In genomic region chr8:126758951-126759350, GRCm38 (mm10) we compare ENCODE assay signal across 25 mouse cellular contexts.
DNase-seq lines count a peak whose midpoint lies in the region; ATAC-seq and TF ChIP-seq lines count a peak whose summit lies in the region.
"Had no signal": no experiment of that assay in that cellular context is flagged by ENCODE, and none has a peak within 500 bp of the region (broad histone marks: within the 10 kb centered on the region; RNA-seq: fewer than 3 reads in every experiment).

No protein-coding gene starts in this region.

- H3K4me2 ChIP-seq in heart, embryonic 15.5 days: no peak overlapping the region
- no peak overlapping the region for H3K4me2 ChIP-seq in heart, embryonic 12.5 days
- H3K4me2 ChIP-seq in liver, postnatal 0 days (ENCODE audit: low read depth, low read length): no peak overlapping the region
- H3K4me2 ChIP-seq: forebrain, embryonic 13.5 days; limb, embryonic 12.5 days; liver, embryonic 11.5 days; midbrain, embryonic 13.5 days had no signal

- 86% methylated on average over 4 of the region's 4 CpGs for WGBS in heart, embryonic 15.5 days
- WGBS in heart, embryonic 12.5 days: 85% methylated on average over 4 of the region's 4 CpGs
- 79% methylated on average over 4 of the region's 4 CpGs for WGBS in liver, postnatal 0 days (ENCODE audit: insufficient replicate concordance)
- 80% methylated on average over 4 of the region's 4 CpGs for WGBS in bone marrow, adult 2 months

- no peaks in the 10 kb centered on the region for H3K27me3 ChIP-seq in heart, embryonic 15.5 days
- no peaks in the 10 kb centered on the region for H3K27me3 ChIP-seq in heart, embryonic 12.5 days (replicated peaks)
- H3K27me3 ChIP-seq in liver, postnatal 0 days (ENCODE audit: insufficient read depth, low read length): no peaks in the 10 kb centered on the region
- H3K27me3 ChIP-seq: forebrain, embryonic 13.5 days; limb, embryonic 12.5 days; midbrain, embryonic 13.5 days had no signal

- no peak for TF ChIP-seq POLR2A in bone marrow, adult 2 months (IDR thresholded peaks at IDR 0.05; ENCODE audit: borderline replicate concordance, control insufficient read depth, low read depth, low read length)
- no peak for TF ChIP-seq POLR2A in bone marrow macrophage, adult 2 months (IDR thresholded peaks at IDR 0.05; ENCODE audit: borderline replicate concordance, low read depth, low read length)

- no peak for TF ChIP-seq EP300 in liver, postnatal 0 days (IDR thresholded peaks at IDR 0.05; ENCODE audit: low read depth)

- peak overlapping the region; percentile 79 for H3K27ac ChIP-seq in heart, embryonic 15.5 days
- H3K27ac ChIP-seq in heart, embryonic 12.5 days (ENCODE audit: poor library complexity, severe bottlenecking): no peak overlapping the region
- H3K27ac ChIP-seq in liver, postnatal 0 days (ENCODE audit: low read depth): peak overlapping the region; percentile 53
- H3K27ac ChIP-seq in bone marrow, adult 2 months (ENCODE audit: control insufficient read depth, insufficient read depth, low read depth, low read length, poor library complexity): peak overlapping the region; percentile 81; the same call in 1 of the 2 replicates
- H3K27ac ChIP-seq in bone marrow macrophage, adult 2 months (ENCODE audit: insufficient read depth, low read depth, low read length): peak overlapping the region; percentile 87
- H3K27ac ChIP-seq: forebrain, embryonic 13.5 days; midbrain, embryonic 13.5 days had no signal

- no peaks in the 10 kb centered on the region for H3K36me3 ChIP-seq in heart, embryonic 15.5 days
- no peaks in the 10 kb centered on the region for H3K36me3 ChIP-seq in heart, embryonic 12.5 days
- no peaks in the 10 kb centered on the region for H3K36me3 ChIP-seq in liver, postnatal 0 days (replicated peaks; ENCODE audit: insufficient read depth, low read length)
- H3K36me3 ChIP-seq: limb, embryonic 12.5 days; midbrain, embryonic 13.5 days had no signal

- no peak for DNase-seq in liver, postnatal 0 days
- DNase-seq in liver: no peak
- DNase-seq in layer of hippocampus, adult 8-10 months (ENCODE audit: low spot score in 2 of 2): no peak
- DNase-seq: adrenal gland, adult 2 months; adrenal gland, postnatal 36 days; B cell, adult 2 months; cerebellum, adult 11 months; cerebellum, adult 9-10 months; cerebellum, postnatal 36 days; gastrocnemius, postnatal 25 days; kidney, adult 18-20 months; kidney, postnatal 4 days; lung, adult 2 months; retina, postnatal 1 day; right cerebral cortex, postnatal 14 days; thymus, postnatal 25 days had no signal

- ATAC-seq in heart, embryonic 15.5 days (replicated peaks; ENCODE audit: insufficient number of reproducible peaks, insufficient read depth, low FRiP score, low read depth): no peak
- no peak for ATAC-seq in heart, embryonic 12.5 days (ENCODE audit: insufficient number of reproducible peaks, low FRiP score)
- ATAC-seq in liver, postnatal 0 days: no peak
- ATAC-seq: forebrain, embryonic 13.5 days; hindbrain, embryonic 16.5 days; midbrain, embryonic 13.5 days had no signal

- H3K9me3 ChIP-seq in heart, embryonic 15.5 days (replicated peaks): no peaks in the 10 kb centered on the region
- H3K9me3 ChIP-seq in heart, embryonic 12.5 days (replicated peaks): no peaks in the 10 kb centered on the region
- no peaks in the 10 kb centered on the region for H3K9me3 ChIP-seq in liver, postnatal 0 days (ENCODE audit: low read length)
- H3K9me3 ChIP-seq: forebrain, embryonic 13.5 days; limb, embryonic 12.5 days; midbrain, embryonic 13.5 days had no signal

- no peak overlapping the region for H3K9ac ChIP-seq in heart, embryonic 15.5 days
- no peak overlapping the region for H3K9ac ChIP-seq in heart, embryonic 12.5 days
- no peak overlapping the region for H3K9ac ChIP-seq in liver, postnatal 0 days (replicated peaks)
- H3K9ac ChIP-seq: forebrain, embryonic 13.5 days; limb, embryonic 12.5 days; midbrain, embryonic 13.5 days had no signal

- no peak for TF ChIP-seq CTCF in liver, postnatal 0 days (IDR thresholded peaks at IDR 0.05; ENCODE audit: low read depth)
- TF ChIP-seq CTCF in bone marrow, adult 2 months (IDR thresholded peaks at IDR 0.05; ENCODE audit: control insufficient read depth, insufficient read depth, low read length): no peak
- no peak for TF ChIP-seq CTCF in bone marrow macrophage, adult 2 months (IDR thresholded peaks at IDR 0.05; ENCODE audit: low read depth, low read length)

- no peak overlapping the region for H3K4me3 ChIP-seq in heart, embryonic 15.5 days
- H3K4me3 ChIP-seq in heart, embryonic 12.5 days: no peak overlapping the region
- no peak overlapping the region for H3K4me3 ChIP-seq in liver, postnatal 0 days (ENCODE audit: low read depth, low read length)
- no peak overlapping the region for H3K4me3 ChIP-seq in bone marrow, adult 2 months (replicated peaks; ENCODE audit: control insufficient read depth, low read depth, low read length)
- H3K4me3 ChIP-seq in bone marrow macrophage, adult 2 months (ENCODE audit: insufficient read depth, low read length): no peak overlapping the region
- H3K4me3 ChIP-seq: forebrain, embryonic 13.5 days; limb, embryonic 12.5 days; midbrain, embryonic 13.5 days had no signal

- H3K4me1 ChIP-seq in heart, embryonic 15.5 days (replicated peaks): peaks cover 23% of the 10 kb centered on the region
- peaks cover 15% of the 10 kb centered on the region for H3K4me1 ChIP-seq in heart, embryonic 12.5 days (replicated peaks)
- peaks cover 33% of the 10 kb centered on the region for H3K4me1 ChIP-seq in liver, postnatal 0 days (ENCODE audit: insufficient read depth)
- H3K4me1 ChIP-seq in bone marrow, adult 2 months (ENCODE audit: control insufficient read depth, insufficient read depth, low read length): peaks cover 14% of the 10 kb centered on the region
- H3K4me1 ChIP-seq in bone marrow macrophage, adult 2 months (ENCODE audit: control insufficient read depth, insufficient read depth, low read length): peaks cover 70% of the 10 kb centered on the region
